In genomic region chr1:132476575-132476927, GRCm38 (mm10) we compare ENCODE assay signal across 8 mouse cellular contexts. TPM values are rescaled to one million over a fixed set of nuclear protein-coding genes. Genes with fewer than 3 reads are reported as not detected.
DNase-seq lines count a peak whose midpoint lies in the region; ATAC-seq and TF ChIP-seq lines count a peak whose summit lies in the region.

No protein-coding gene starts in this region.

- peaks cover 56% of the 10 kb centered on the region for H3K79me2 ChIP-seq in myocyte (ENCODE audit: control insufficient read depth, insufficient read depth)

- TF ChIP-seq CTCF in left cerebral cortex, adult 2 months (IDR thresholded peaks at IDR 0.05), result no peak

- peak overlapping the region; percentile 91 for H3K9ac ChIP-seq in embryonic facial prominence, embryonic 13.5 days

- no peak for DNase-seq in left cerebral cortex, adult 2 months (ENCODE audit: extremely low spot score in 1 of 2, low spot score in 2 of 2)
- DNase-seq in left cerebral cortex, postnatal 14 days (ENCODE audit: low spot score in 2 of 2), result no peak
- DNase-seq in large intestine, adult 2 months (ENCODE audit: low read depth, low spot score), result peak; percentile 0
- no peak for DNase-seq in gastrocnemius, postnatal 4 days (ENCODE audit: low spot score in 2 of 2)
- DNase-seq in frontal cortex, postnatal 14 days (ENCODE audit: low spot score in 2 of 2), result no peak
- DNase-seq in cerebellum, adult 11 months, result no peak

- 5% methylated on average over 9 of the region's 9 CpGs for whole genome bisulfite sequencing in embryonic facial prominence, embryonic 13.5 days
- WGBS in large intestine, adult 2 months, result 2% methylated on average over 9 of the region's 9 CpGs

- TF ChIP-seq POLR2A in myocyte (IDR thresholded peaks at IDR 0.05; ENCODE audit: insufficient read length, low read depth), result no peak

- peaks cover 20% of the 10 kb centered on the region for H3K4me1 ChIP-seq in embryonic facial prominence, embryonic 13.5 days

- 0 out of 2 replicates have a peak, but pooled peaks have one; percentile 20 for ATAC-seq in embryonic facial prominence, embryonic 13.5 days (ENCODE audit: insufficient number of reproducible peaks, insufficient read depth, low FRiP score, low TSS enrichment, low read depth)

- intact Hi-C loops in left cerebral cortex, adult 2 months (cut with DNase I), result loop anchor here (2.0 kb wide), 1 partner anchor 110 kb away; no protein-coding TSS in a partner anchor
- intact Hi-C loops in left cerebral cortex, postnatal 14 days (cut with DNase I), result loop anchor here (5.0 kb wide), 1 partner anchor 109 kb away; no protein-coding TSS in a partner anchor

- peak overlapping the region; percentile 40 for H3ac ChIP-seq in myocyte (ENCODE audit: control insufficient read depth, insufficient read length)

- no peaks in the 10 kb centered on the region for H3K36me3 ChIP-seq in embryonic facial prominence, embryonic 13.5 days
- H3K36me3 ChIP-seq in myocyte (ENCODE audit: control insufficient read depth, insufficient read depth), result no peaks in the 10 kb centered on the region

- no peaks in the 10 kb centered on the region for H3K9me3 ChIP-seq in embryonic facial prominence, embryonic 13.5 days

- H3K4me2 ChIP-seq in embryonic facial prominence, embryonic 13.5 days, result peak overlapping the region; percentile 77
- H3K4me2 ChIP-seq in myocyte (ENCODE audit: low read depth), result peak overlapping the region; percentile 82

- peak overlapping the region; percentile 100 for H3K27ac ChIP-seq in left cerebral cortex, adult 2 months
- H3K27ac ChIP-seq in embryonic facial prominence, embryonic 13.5 days, result peak overlapping the region; percentile 71; the same call in 1 of the 2 replicates

- no peaks in the 10 kb centered on the region for H3K27me3 ChIP-seq in embryonic facial prominence, embryonic 13.5 days
- H3K27me3 ChIP-seq in myocyte (ENCODE audit: control insufficient read depth, insufficient read depth, insufficient read length), result no peaks in the 10 kb centered on the region

- peak overlapping the region; percentile 81 for H3K4me3 ChIP-seq in left cerebral cortex, adult 2 months
- H3K4me3 ChIP-seq in embryonic facial prominence, embryonic 13.5 days, result peak overlapping the region; percentile 88
- peak overlapping the region; percentile 71 for H3K4me3 ChIP-seq in myocyte

TF ChIP-seq in myocyte, 11 proteins besides CTCF, POLR2A, EP300 and RAD21:
- no peak for TF ChIP-seq USF1 (IDR thresholded peaks at IDR 0.05; ENCODE audit: low read depth)
- no peak for TF ChIP-seq SRF (IDR thresholded peaks at IDR 0.05; ENCODE audit: control insufficient read depth, insufficient read length, low read depth)
- TF ChIP-seq REST (IDR thresholded peaks at IDR 0.05; ENCODE audit: insufficient read depth, insufficient read length), result no peak
- no peak for TF ChIP-seq CEBPB (IDR thresholded peaks at IDR 0.05; ENCODE audit: insufficient read depth, poor library complexity, severe bottlenecking)
- TF ChIP-seq MYOD1 (IDR thresholded peaks at IDR 0.05; ENCODE audit: control insufficient read depth in 1 of 3, insufficient read length in 2 of 3, low read depth in 2 of 3), result no peak
- no peak for TF ChIP-seq POLR2AphosphoS2 (IDR thresholded peaks at IDR 0.05; ENCODE audit: insufficient read length, low read depth)
- no peak for TF ChIP-seq MYOG (IDR thresholded peaks at IDR 0.05; ENCODE audit: control insufficient read depth in 1 of 3, insufficient read depth in 1 of 3, insufficient read length in 2 of 3, low read depth in 2 of 3)
- TF ChIP-seq MAX (IDR thresholded peaks at IDR 0.05; ENCODE audit: low read depth), result no peak
- TF ChIP-seq TCF3 (IDR thresholded peaks at IDR 0.05; ENCODE audit: insufficient read length, low read depth), result no peak

RNA-seq across cellular contexts. Expression of gene Rbbp5, which starts 0.6 kb away (rescaled TPM):
- total RNA-seq in left cerebral cortex, adult 2 months (2021), result 10 to 100 TPM; 55.1 to 62.5 TPM
- 10 to 100 TPM; 35.7 to 43.8 TPM for total RNA-seq in left cerebral cortex, postnatal 14 days (2021)
- 47.2 and 49.6 TPM in 2 replicates for polyA plus RNA-seq in embryonic facial prominence, embryonic 13.5 days (2015; fragmentation: Nextera tagmentation; extraction: Ambion mirVana)
- 16.5 and 18.2 TPM in 2 replicates for polyA plus RNA-seq in large intestine, adult 2 months (2012; rRNA removed)
- polyA plus RNA-seq in myocyte (2012; fragmentation: generic; extraction: Trizol), result 27.3 TPM
- total RNA-seq in gastrocnemius, postnatal 4 days (2021), result 10 to 100 TPM; 24.8 to 25.0 TPM

RNA-seq across cellular contexts. Expression of gene Tmem81, which starts 29.5 kb away (rescaled TPM):
- 1 to 10 TPM; 3.9 to 4.4 TPM for total RNA-seq in left cerebral cortex, adult 2 months (2021)
- total RNA-seq in left cerebral cortex, postnatal 14 days (2021), result 1 to 10 TPM; 2.3 to 2.7 TPM
- polyA plus RNA-seq in embryonic facial prominence, embryonic 13.5 days (2015; fragmentation: Nextera tagmentation; extraction: Ambion mirVana), result 1.8 and 2.4 TPM in 2 replicates
- polyA plus RNA-seq in large intestine, adult 2 months (2012; rRNA removed), result 2.2 and 2.4 TPM in 2 replicates
- 1.9 TPM for polyA plus RNA-seq in myocyte (2012; fragmentation: generic; extraction: Trizol)
- 1 to 10 TPM; 1.7 to 2.3 TPM for total RNA-seq in gastrocnemius, postnatal 4 days (2021)

RNA-seq across cellular contexts. Expression of gene Dstyk, which starts 59.2 kb away (rescaled TPM):
- 10 to 100 TPM; 44.9 to 45.5 TPM for total RNA-seq in left cerebral cortex, adult 2 months (2021)
- 10 to 100 TPM; 32.4 to 32.6 TPM for total RNA-seq in left cerebral cortex, postnatal 14 days (2021)
- polyA plus RNA-seq in embryonic facial prominence, embryonic 13.5 days (2015; fragmentation: Nextera tagmentation; extraction: Ambion mirVana), result 16.1 and 17.7 TPM in 2 replicates
- polyA plus RNA-seq in large intestine, adult 2 months (2012; rRNA removed), result 2.5 and 4.0 TPM in 2 replicates
- polyA plus RNA-seq in myocyte (2012; fragmentation: generic; extraction: Trizol), result 6.9 TPM
- 10 to 100 TPM; 20.9 to 22.0 TPM for total RNA-seq in gastrocnemius, postnatal 4 days (2021)
